Mouse (Mus musculus) CD4-positive, CD25-positive, alpha-beta regulatory T cell, adult 2 months (primary cell): ENCODE measurements at regions not wholly inside any gene's neighbourhood (a gene's known extent, or its start where the extent isn't known, plus 50 kb on each side); places are given as distances from the start of the nearest gene placed in this dataset.

Experiments used
- DNase-seq: peaks from one replicate; pipeline ENCODE4 v3.0.0-alpha.2; 2012; ENCODE audit warnings: low read depth, low spot score

DNA sequence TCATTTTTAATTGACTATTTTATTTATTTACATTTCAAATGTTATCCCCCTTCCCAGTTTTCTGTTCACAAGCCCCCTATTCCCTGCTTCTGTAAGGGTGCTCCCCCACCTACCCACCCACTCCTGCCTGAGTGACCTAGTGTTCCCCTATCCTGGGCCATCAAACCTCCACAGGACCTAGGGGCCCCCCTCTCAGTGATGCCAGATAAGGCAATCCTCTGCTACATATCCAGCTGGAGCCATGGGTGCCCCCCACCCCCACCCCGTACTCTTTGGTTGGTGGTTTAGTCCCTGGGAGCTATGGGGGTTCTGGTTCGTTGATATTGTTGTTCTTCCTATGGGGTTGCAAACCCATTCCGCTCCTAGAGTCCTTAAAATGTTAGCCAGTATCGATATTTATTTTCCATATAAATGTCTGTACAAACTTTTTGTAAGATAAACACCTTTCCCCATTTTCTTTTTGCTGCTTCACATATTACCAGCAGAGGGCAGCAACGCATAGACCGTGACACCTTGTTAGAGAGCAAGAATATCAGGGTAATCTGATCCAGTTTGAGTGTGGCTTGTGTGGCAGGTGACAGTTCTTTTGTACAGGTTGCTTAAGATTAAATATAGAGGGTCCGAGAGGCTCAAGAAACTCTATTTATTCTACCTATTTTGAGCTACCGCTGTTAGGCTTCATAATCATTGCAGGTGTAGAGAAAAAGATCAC, 177.2 kb upstream of the Scn7a start:
- DNase-seq, result peak; percentile 10

DNA sequence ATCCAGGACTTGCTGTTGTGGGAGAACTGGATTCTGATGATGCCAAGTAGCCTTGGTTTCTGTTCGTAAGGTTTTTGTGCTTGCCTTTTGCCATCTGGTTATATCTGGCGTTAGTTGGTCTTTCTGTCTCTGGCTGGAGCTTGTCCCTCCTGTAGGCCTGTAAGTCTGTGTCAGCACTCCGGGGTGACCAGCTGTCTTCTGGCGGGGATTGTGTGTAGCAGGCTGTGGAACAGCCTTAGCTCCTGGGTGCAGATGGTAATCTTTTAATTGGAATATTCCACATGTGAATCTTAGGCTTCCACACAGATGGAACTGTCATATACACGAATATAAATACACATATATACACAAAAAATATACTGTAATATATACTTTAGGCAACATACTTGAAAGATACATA, 156.5 kb upstream of the Scn7a start:
- no peak for DNase-seq

DNA sequence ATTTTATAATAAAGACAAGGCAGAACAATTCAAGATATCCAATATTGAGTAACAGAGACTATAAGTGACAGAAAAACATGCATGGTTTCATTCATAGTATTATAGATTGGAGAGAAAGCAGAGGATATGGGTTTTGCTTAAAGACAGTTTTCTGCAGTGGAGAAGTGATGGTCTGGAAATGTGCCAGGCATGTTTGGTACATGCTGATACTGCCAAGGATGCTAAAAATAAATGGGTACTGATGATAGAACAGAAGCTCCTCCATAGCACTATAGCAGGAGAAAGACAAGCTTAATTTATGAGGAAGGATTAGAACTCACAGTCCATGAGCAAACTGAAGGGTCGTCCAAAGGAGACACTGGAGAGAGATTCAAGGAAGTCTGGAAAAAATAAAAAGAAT, 113.3 kb upstream of the Scn7a start:
- DNase-seq, result no peak

DNA sequence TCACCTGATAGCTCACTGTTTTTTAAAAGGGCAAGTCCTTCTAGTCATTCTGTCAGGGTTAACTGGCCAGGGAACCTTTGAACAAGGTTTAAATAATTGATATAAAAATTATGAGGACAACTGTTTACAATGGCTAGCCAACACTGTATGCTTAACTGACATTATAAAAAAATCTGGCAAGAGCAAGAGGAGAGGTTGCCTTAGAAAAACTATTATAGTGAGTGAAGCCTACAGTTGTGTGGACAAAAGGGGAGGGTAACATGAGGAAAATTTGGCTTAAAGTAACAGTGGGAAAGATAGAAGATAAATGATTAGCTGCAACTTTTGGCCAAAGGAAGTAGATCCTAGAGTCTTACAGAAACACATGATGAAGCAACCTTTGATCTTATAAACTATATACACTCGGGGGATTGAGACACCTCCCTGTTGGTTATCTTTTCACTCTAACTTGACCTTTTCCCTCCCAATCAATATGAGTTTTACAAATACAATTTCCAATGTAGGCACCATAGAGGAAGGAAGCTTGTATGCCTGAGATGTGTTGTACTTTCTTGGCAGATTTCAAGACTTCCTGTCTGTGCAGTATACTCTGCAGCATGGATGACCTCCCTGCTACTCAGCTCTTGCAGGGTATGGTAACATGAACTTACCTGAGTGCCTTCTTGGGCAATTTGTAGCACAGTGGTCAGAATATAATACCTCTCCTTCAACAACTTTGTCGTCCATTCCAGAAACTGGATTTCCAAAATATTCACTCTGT, 82.9 kb upstream of the Scn7a start:
- DNase-seq, result no peak
